Mouse (Mus musculus) embryonic facial prominence, embryonic 11.5 days (tissue): ENCODE data around the gene Prss40. TPM values are rescaled to one million over a fixed set of nuclear protein-coding genes. Genes with fewer than 3 reads are reported as not detected.
"Not testable (repeated sequence)": the region's sequence is repeated elsewhere in the genome, so short reads cannot be mapped to it uniquely, and the experiment has no call there.

Experiments
- ATAC-seq: fragments of 200-750 bp; cut with Nextera tagmentation; replicated peaks from 2 replicates; pipeline ENCODE4 v1.8.0; 2017; ENCODE audit warnings: low read depth; ENCODE audit not compliant: insufficient number of reproducible peaks, low FRiP score, low TSS enrichment
- DNase-seq: peaks from one replicate; pipeline ENCODE4 v3.0.0-alpha.2; 2015; ENCODE audit warnings: low spot score
- H3K27ac ChIP-seq: fragments of 300-500 bp; sonication (generic); replicated peaks from 2 replicates; pipeline ENCODE4 v1.5.1; 2014; ENCODE audit warnings: mild to moderate bottlenecking, low read depth, low read length, control low read depth
- H3K27me3 ChIP-seq: fragments of 300-500 bp; sonication (generic); 2 replicates; pipeline ENCODE4 v1.6.1; 2014; ENCODE audit warnings: mild to moderate bottlenecking, low read length, moderate library complexity, mixed read lengths; ENCODE audit not compliant: control insufficient read depth, insufficient read depth
- H3K36me3 ChIP-seq: fragments of 300-500 bp; sonication (generic); replicated peaks from 2 replicates; pipeline ENCODE4 v1.6.1; 2014; ENCODE audit warnings: low read depth, mild to moderate bottlenecking, low read length, moderate library complexity, mixed read lengths; ENCODE audit not compliant: control insufficient read depth, insufficient read depth
- H3K4me1 ChIP-seq: fragments of 300-500 bp; sonication (generic); 2 replicates; pipeline ENCODE4 v1.6.1; 2014; ENCODE audit warnings: low read length, mixed read lengths; ENCODE audit not compliant: control insufficient read depth, insufficient read depth
- H3K4me2 ChIP-seq: fragments of 300-500 bp; sonication (generic); 2 replicates; pipeline ENCODE4 v1.6.1; 2014; ENCODE audit warnings: low read depth, mild to moderate bottlenecking, control low read depth, low read length, moderate library complexity
- H3K4me3 ChIP-seq: fragments of 300-500 bp; sonication (generic); 2 replicates; pipeline ENCODE4 v1.5.1; 2014; ENCODE audit warnings: low read depth, low read length, control low read depth
- H3K9ac ChIP-seq: fragments of 300-500 bp; sonication (generic); replicated peaks from 2 replicates; pipeline ENCODE4 v1.6.1; 2014; ENCODE audit warnings: mild to moderate bottlenecking, control low read depth, low read length
- H3K9me3 ChIP-seq: fragments of 300-500 bp; sonication (generic); replicated peaks from 2 replicates; pipeline ENCODE4 v1.6.1; 2016; ENCODE audit warnings: mild to moderate bottlenecking, low read length, inconsistent platforms, mixed read lengths; ENCODE audit not compliant: control insufficient read depth
- WGBS: fragments of 180-500 bp; shearing (Covaris S2); extraction: QIAGEN DNeasy Blood & Tissue Kit; methylation state at CpG from one replicate; pipeline ENCODE4 v1.1.7; 2014; 5-methylcytosine and 5-hydroxymethylcytosine counted together
- polyA plus RNA-seq: library from polyadenylated mRNA; unstranded; fragments of >200 nt; fragmentation: Nextera tagmentation; extraction: Ambion mirVana; gene quantifications from 2 replicates; pipeline ENCODE4 v1.2.1, GENCODE M21; 2014

The Prss40 gene
- polyA plus RNA-seq, 1 experiment from 2014 or later = not detected

- H3K4me3 ChIP-seq = no peak overlapping the region
- 78% methylated on average over 6 of the region's 6 CpGs for WGBS
- no peak for DNase-seq
- no peaks in the 10 kb centered on the region; the same call in 1 of the 2 replicates for H3K27me3 ChIP-seq
- H3K36me3 ChIP-seq = no peaks in the 10 kb centered on the region
- H3K9ac ChIP-seq = no peak overlapping the region
- H3K4me1 ChIP-seq = no peaks in the 10 kb centered on the region
- H3K27ac ChIP-seq = no peak overlapping the region
- ATAC-seq = no peak
- no peak overlapping the region for H3K4me2 ChIP-seq
- no peaks in the 10 kb centered on the region for H3K9me3 ChIP-seq
Measured at GRCm38 (mm10) chr1:34522205-34522849, 38.4 kb downstream of the Prss40 start.

- Histone ChIP-seq H3K4me3 (no peak overlapping the region), H3K9me3 (no peaks in the 10 kb centered on the region), H3K9ac (no peak overlapping the region), H3K36me3 (no peaks in the 10 kb centered on the region), H3K4me2 (no peak overlapping the region), H3K27ac (no peak overlapping the region), H3K27me3 (no peaks in the 10 kb centered on the region), H3K4me1 (no peaks in the 10 kb centered on the region)
- no peak for DNase-seq
- WGBS = 76% methylated on average over 1 of the region's 1 CpGs
- no peak for ATAC-seq
Measured at GRCm38 (mm10) chr1:34518259-34518658, 42.5 kb downstream of the Prss40 start.

- H3K27me3 ChIP-seq, H3K4me1 ChIP-seq, H3K36me3 ChIP-seq, H3K4me2 ChIP-seq, H3K9me3 ChIP-seq, H3K27ac ChIP-seq, ATAC-seq, DNase-seq, H3K9ac ChIP-seq, H3K4me3 ChIP-seq: not testable (repeated sequence)
- WGBS = 70% methylated on average over 1 of the region's 1 CpGs
Measured at GRCm38 (mm10) chr1:34517797-34518196, 42.9 kb downstream of the Prss40 start.

- not testable (repeated sequence) for H3K27ac ChIP-seq, H3K4me2 ChIP-seq, H3K36me3 ChIP-seq, DNase-seq, ATAC-seq, H3K27me3 ChIP-seq, H3K4me3 ChIP-seq, H3K9ac ChIP-seq, H3K4me1 ChIP-seq, H3K9me3 ChIP-seq
- WGBS = 52% methylated on average over 6 of the region's 6 CpGs
Measured at GRCm38 (mm10) chr1:34517297-34517696, 43.4 kb downstream of the Prss40 start.

- H3K9me3 ChIP-seq = no peaks in the 10 kb centered on the region
- 35% methylated on average over 5 of the region's 5 CpGs for WGBS
- no peak overlapping the region for H3K27ac ChIP-seq
- H3K4me2 ChIP-seq = no peak overlapping the region
- no peaks in the 10 kb centered on the region for H3K36me3 ChIP-seq
- DNase-seq (peak; percentile 21), ATAC-seq (no peak)
- no peaks in the 10 kb centered on the region for H3K4me1 ChIP-seq
- no peak overlapping the region for H3K9ac ChIP-seq
- H3K4me3 ChIP-seq = no peak overlapping the region
- H3K27me3 ChIP-seq = no peaks in the 10 kb centered on the region
Measured at GRCm38 (mm10) chr1:34516595-34516994, 44.1 kb downstream of the Prss40 start.

GRCm38 (mm10) chr1:34513068-34513467 is 47.7 kb downstream of the Prss40 start:
- DNase-seq (no peak), ATAC-seq (no peak)
- Histone ChIP-seq H3K27me3 (no peaks in the 10 kb centered on the region), H3K9ac (no peak overlapping the region), H3K9me3 (no peaks in the 10 kb centered on the region), H3K4me3 (no peak overlapping the region), H3K4me1 (no peaks in the 10 kb centered on the region), H3K27ac (no peak overlapping the region), H3K36me3 (no peaks in the 10 kb centered on the region), H3K4me2 (no peak overlapping the region)
- 81% methylated on average over 4 of the region's 4 CpGs for WGBS

- no peak overlapping the region for H3K9ac ChIP-seq
- WGBS = 6% methylated on average over 3 of the region's 3 CpGs
- no peaks in the 10 kb centered on the region for H3K9me3 ChIP-seq
- no peaks in the 10 kb centered on the region for H3K36me3 ChIP-seq
- no peak overlapping the region for H3K4me3 ChIP-seq
- no peaks in the 10 kb centered on the region for H3K4me1 ChIP-seq
- no peak overlapping the region for H3K4me2 ChIP-seq
- H3K27me3 ChIP-seq = no peaks in the 10 kb centered on the region
- ATAC-seq = no peak; the same call in 1 of the 2 replicates
- H3K27ac ChIP-seq = no peak overlapping the region
- peak; percentile 64 for DNase-seq
Measured at GRCm38 (mm10) chr1:34511027-34511426, 49.7 kb downstream of the Prss40 start.

GRCm38 (mm10) chr1:34510575-34510981 is 50.2 kb downstream of the Prss40 start:
- peak; percentile 19 for DNase-seq

More at GRCm38 (mm10) chr1:34510575-34510981, 50.2 kb downstream of the Prss40 start:
- no peaks in the 10 kb centered on the region for H3K4me1 ChIP-seq
- ATAC-seq = no peak
- no peaks in the 10 kb centered on the region for H3K36me3 ChIP-seq
- H3K9ac ChIP-seq = no peak overlapping the region
- peak overlapping the region; percentile 25 for H3K4me2 ChIP-seq
- 5% methylated on average over 7 of the region's 7 CpGs for WGBS
- H3K27ac ChIP-seq = no peak overlapping the region
- no peaks in the 10 kb centered on the region for H3K9me3 ChIP-seq
- no peak overlapping the region for H3K4me3 ChIP-seq
- no peaks in the 10 kb centered on the region for H3K27me3 ChIP-seq
